ENCODE assay signal across 1 mouse cellular context in the genomic region with DNA sequence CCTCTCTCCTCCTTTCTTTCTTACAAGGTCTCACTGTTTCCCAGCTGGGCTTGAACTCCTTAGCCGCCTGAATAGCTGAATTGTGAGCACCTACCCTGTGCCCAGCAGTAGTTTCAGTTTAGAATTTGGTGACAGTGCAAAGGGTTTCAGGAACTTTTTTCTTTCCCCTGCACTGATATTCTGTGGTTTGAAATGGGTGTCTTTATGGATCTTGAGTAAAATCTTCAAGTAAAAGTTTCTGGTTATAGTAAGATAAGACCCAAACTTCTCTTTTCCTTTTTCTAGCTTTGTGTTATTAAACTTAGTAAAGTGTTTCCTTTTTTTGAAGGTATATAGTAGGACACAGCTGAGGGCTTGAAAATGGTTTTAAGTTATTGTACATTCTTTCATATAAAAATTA.
A peak's percentile ranks its signal among the peaks of the same experiment; 100 is the strongest.
TF ChIP-seq lines count a peak whose summit lies in the region.

No protein-coding gene starts in this region.

TF ChIP-seq in MEL, 35 proteins besides CTCF, POLR2A, EP300 and RAD21 (continued from another document):
- no peak for TF ChIP-seq USF2 (IDR thresholded peaks at IDR 0.05; ENCODE audit: borderline replicate concordance in 1 of 2, insufficient read depth in 1 of 2, low read depth in 1 of 2, low read length in 2 of 2)
- TF ChIP-seq MAX (IDR thresholded peaks at IDR 0.05; ENCODE audit: low read length), result no peak
- 0 out of 2 replicates have a peak, but pooled peaks have one; percentile 19 for TF ChIP-seq ETS1 (IDR thresholded peaks at IDR 0.05; ENCODE audit: low read depth, low read length)
- no peak for TF ChIP-seq MYB (IDR thresholded peaks at IDR 0.05; ENCODE audit: low read depth, low read length)
- TF ChIP-seq MAZ (IDR thresholded peaks at IDR 0.05; ENCODE audit: low read depth, low read length), result no peak
